Mouse (Mus musculus) E14TG2a.4 (cell line): ENCODE measurements around the gene 2410137M14Rik.

Experiments used
- CTCF ChIP-seq: conservative IDR thresholded peaks from 2 replicates; pipeline ENCODE4 v1.5.1; 2014; ENCODE audit warnings: low read length
- NANOG ChIP-seq: IDR thresholded peaks from 2 replicates; pipeline ENCODE4 v1.6.1; 2014; ENCODE audit warnings: borderline replicate concordance, low read length, mixed read lengths
- POU5F1 ChIP-seq: IDR thresholded peaks from 2 replicates; pipeline ENCODE4 v1.6.1; 2014; ENCODE audit warnings: low read length, borderline replicate concordance

DNA sequence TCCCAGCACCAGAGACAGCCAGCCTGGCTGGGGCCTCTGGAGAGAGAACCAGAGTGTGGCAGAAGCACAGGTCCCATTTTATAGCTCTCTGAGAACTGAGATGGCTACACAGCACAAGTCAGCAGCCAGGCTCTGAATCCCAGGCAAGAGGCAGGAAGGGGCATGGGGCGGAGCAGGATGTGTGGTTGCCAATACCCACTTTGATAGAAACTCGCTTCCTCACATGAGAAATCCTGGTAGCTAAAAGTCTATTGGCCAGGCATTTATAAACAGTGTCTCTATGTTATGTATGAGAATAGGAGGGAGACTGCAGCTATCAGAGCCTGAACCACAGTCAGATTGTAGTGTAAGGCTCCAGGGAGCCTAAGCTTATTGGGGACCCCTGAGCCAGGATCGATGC, 8.2 kb downstream of the 2410137M14Rik start:
- TF ChIP-seq CTCF (no peak), POU5F1 (no peak), NANOG (no peak)
